Mouse (Mus musculus): ENCODE data around the gene Cybc1.

GRCm38 (mm10) chr11:121192742-121193141 is 36.4 kb downstream of the Cybc1 start:
- TF ChIP-seq POLR2A (IDR thresholded peaks at IDR 0.05; ENCODE audit: low read depth, low read length): no peak
- no peak for TF ChIP-seq CTCF (IDR thresholded peaks at IDR 0.05; ENCODE audit: extremely low read depth, insufficient read depth, insufficient read length, insufficient replicate concordance)

Measured in spleen, adult 2 months (tissue).